Mouse (Mus musculus): ENCODE results near the gene Pqlc2.

Gene Pqlc2

GRCm38 (mm10) chr4:139265783-139266499 is 44.6 kb downstream of the Pqlc2 start:
- CTCF ChIA-PET: no interaction called here

GRCm38 (mm10) chr4:139262981-139263380 is 47.5 kb downstream of the Pqlc2 start:
- CTCF ChIA-PET: no interaction called here

GRCm38 (mm10) chr4:139259302-139259871 is 51.1 kb downstream of the Pqlc2 start:
- CTCF ChIA-PET: interaction anchor here (0.6 kb wide), 1 partner anchor 35 kb away, joined by 4 read pairs; no protein-coding TSS in a partner anchor

GRCm38 (mm10) chr4:139258621-139259301 is 51.7 kb downstream of the Pqlc2 start:
- CTCF ChIA-PET: no interaction called here

- CTCF ChIA-PET: no interaction called here
Observed at GRCm38 (mm10) chr4:139256708-139257107, 53.8 kb downstream of the Pqlc2 start.

- CTCF ChIA-PET: no interaction called here
Observed at GRCm38 (mm10) chr4:139256146-139256545, 54.4 kb downstream of the Pqlc2 start.

- CTCF ChIA-PET: interaction anchor here (1.0 kb wide), 1 partner anchor 16 kb away, joined by 3 read pairs; no protein-coding TSS in a partner anchor
Observed at GRCm38 (mm10) chr4:139253206-139253605, 57.3 kb downstream of the Pqlc2 start.

- CTCF ChIA-PET: interaction anchor here (0.7 to 0.8 kb wide), 2 partner anchors 60 to 83 kb away, joined by 3 read pairs; no protein-coding TSS in a partner anchor
Observed at GRCm38 (mm10) chr4:139252051-139252760, 58.3 kb downstream of the Pqlc2 start.

- CTCF ChIA-PET: no interaction called here
Observed at GRCm38 (mm10) chr4:139250886-139251285, 59.6 kb downstream of the Pqlc2 start.

GRCm38 (mm10) chr4:139250043-139250442 is 60.5 kb downstream of the Pqlc2 start:
- CTCF ChIA-PET: no interaction called here

- CTCF ChIA-PET: no interaction called here
Observed at GRCm38 (mm10) chr4:139248736-139249135, 61.8 kb downstream of the Pqlc2 start.

GRCm38 (mm10) chr4:139247966-139248365 is 62.5 kb downstream of the Pqlc2 start:
- CTCF ChIA-PET: no interaction called here

GRCm38 (mm10) chr4:139246130-139246877 is 64.2 kb downstream of the Pqlc2 start:
- CTCF ChIA-PET: no interaction called here

- CTCF ChIA-PET: no interaction called here
Observed at GRCm38 (mm10) chr4:139245534-139245933, 65.0 kb downstream of the Pqlc2 start.

- CTCF ChIA-PET: no interaction called here
Observed at GRCm38 (mm10) chr4:139244766-139245165, 65.7 kb downstream of the Pqlc2 start.

GRCm38 (mm10) chr4:139244176-139244575 is 66.3 kb downstream of the Pqlc2 start:
- CTCF ChIA-PET: no interaction called here
